Mouse (Mus musculus): ENCODE measurements around the gene Ces1c. TPM values are rescaled to one million over a fixed set of nuclear protein-coding genes. Genes with fewer than 3 reads are reported as not detected.
A peak's percentile ranks its signal among the peaks of the same experiment; 100 is the strongest.

Ces1c gene
- polyA plus RNA-seq, 1 experiment from 2014 or later = not detected

GRCm38 (mm10) chr8:93095376-93095775, 35.7 kb downstream of the Ces1c start:
- H3K4me2 ChIP-seq = no peak overlapping the region
- no peak overlapping the region for H3K4me3 ChIP-seq (replicated peaks)
- H3K9ac ChIP-seq = no peak overlapping the region
- H3K4me1 ChIP-seq = no peaks in the 10 kb centered on the region
- no peak overlapping the region for H3K27ac ChIP-seq
- H3K27me3 ChIP-seq = no peaks in the 10 kb centered on the region
- no peaks in the 10 kb centered on the region for H3K9me3 ChIP-seq
- no peak for ATAC-seq (ENCODE audit: low FRiP score)
- no peaks in the 10 kb centered on the region for H3K36me3 ChIP-seq (replicated peaks)

- Histone ChIP-seq H3K4me1 (peaks cover 9% of the 10 kb centered on the region), H3K9me3 (no peaks in the 10 kb centered on the region), H3K27ac (no peak overlapping the region), H3K36me3 (replicated peaks) (no peaks in the 10 kb centered on the region), H3K4me2 (no peak overlapping the region), H3K4me3 (replicated peaks) (no peak overlapping the region), H3K9ac (no peak overlapping the region), H3K27me3 (no peaks in the 10 kb centered on the region)
- 77% methylated on average over 1 of the region's 1 CpGs for WGBS
- no peak for ATAC-seq (ENCODE audit: low FRiP score)
Observed at GRCm38 (mm10) chr8:93091324-93091723, 39.8 kb downstream of the Ces1c start.

GRCm38 (mm10) chr8:93088686-93089122, 42.4 kb downstream of the Ces1c start:
- H3K36me3 ChIP-seq (replicated peaks) = no peaks in the 10 kb centered on the region
- H3K27ac ChIP-seq = no peak overlapping the region
- no peaks in the 10 kb centered on the region for H3K9me3 ChIP-seq
- ATAC-seq (ENCODE audit: low FRiP score) = peak; percentile 55; the same call in 1 of the 2 replicates
- peak overlapping the region; percentile 33 for H3K4me2 ChIP-seq
- no peak overlapping the region for H3K4me3 ChIP-seq (replicated peaks)
- no peaks in the 10 kb centered on the region for H3K27me3 ChIP-seq
- H3K9ac ChIP-seq = no peak overlapping the region
- 2% methylated on average over 2 of the region's 2 CpGs for WGBS
- H3K4me1 ChIP-seq = peaks cover 9% of the 10 kb centered on the region

- Histone ChIP-seq H3K9ac (no peak overlapping the region), H3K4me3 (replicated peaks) (no peak overlapping the region), H3K9me3 (no peaks in the 10 kb centered on the region), H3K4me1 (peaks cover 9% of the 10 kb centered on the region), H3K36me3 (replicated peaks) (no peaks in the 10 kb centered on the region), H3K27me3 (no peaks in the 10 kb centered on the region), H3K27ac (no peak overlapping the region), H3K4me2 (peak overlapping the region; percentile 33)
- 35% methylated on average over 7 of the region's 7 CpGs for WGBS
- ATAC-seq (ENCODE audit: low FRiP score) = no peak
Observed at GRCm38 (mm10) chr8:93088193-93088592, 42.9 kb downstream of the Ces1c start.

- H3K9ac ChIP-seq = no peak within 1 kb of the TSS
- 79% methylated on average over 2 of the region's 2 CpGs for WGBS
- H3K4me1 ChIP-seq = no peaks in the 10 kb centered on the region
- H3K27ac ChIP-seq = no peak within 1 kb of the TSS
- H3K27me3 ChIP-seq = no peaks in the 10 kb centered on the region
- H3K4me3 ChIP-seq (replicated peaks) = no peak within 1 kb of the TSS
- no peak within 1 kb of the TSS for H3K4me2 ChIP-seq
- no peaks in the 10 kb centered on the region for H3K36me3 ChIP-seq (replicated peaks)
- H3K9me3 ChIP-seq = no peaks in the 10 kb centered on the region
- ATAC-seq (ENCODE audit: low FRiP score) = no peak
Observed at GRCm38 (mm10) chr8:93079887-93080286, 51.2 kb downstream of the Ces1c start, which contains the start of gene Ces1b. Gene Ces1b (minus strand): TSS chr8:93080017.

- no peak overlapping the region for H3K4me2 ChIP-seq
- H3K4me3 ChIP-seq (replicated peaks) = no peak overlapping the region
- no peak overlapping the region for H3K27ac ChIP-seq
- 93% methylated on average over 4 of the region's 4 CpGs for WGBS
- no peaks in the 10 kb centered on the region for H3K36me3 ChIP-seq (replicated peaks)
- H3K27me3 ChIP-seq = no peaks in the 10 kb centered on the region
- no peaks in the 10 kb centered on the region for H3K9me3 ChIP-seq
- ATAC-seq (ENCODE audit: low FRiP score) = no peak
- no peaks in the 10 kb centered on the region for H3K4me1 ChIP-seq
- H3K9ac ChIP-seq = no peak overlapping the region
Observed at GRCm38 (mm10) chr8:93075251-93075650, 55.8 kb downstream of the Ces1c start.

GRCm38 (mm10) chr8:93063416-93064117, 67.5 kb downstream of the Ces1c start:
- Histone ChIP-seq H3K9me3 (no peaks in the 10 kb centered on the region), H3K9ac (no peak overlapping the region), H3K27ac (no peak overlapping the region), H3K36me3 (replicated peaks) (no peaks in the 10 kb centered on the region), H3K4me2 (no peak overlapping the region), H3K27me3 (no peaks in the 10 kb centered on the region), H3K4me3 (replicated peaks) (no peak overlapping the region), H3K4me1 (no peaks in the 10 kb centered on the region)
- WGBS = 81% methylated on average over 3 of the region's 3 CpGs
- ATAC-seq (ENCODE audit: low FRiP score) = no peak

- no peaks in the 10 kb centered on the region for H3K36me3 ChIP-seq (replicated peaks)
- ATAC-seq (ENCODE audit: low FRiP score) = no peak
- no peaks in the 10 kb centered on the region for H3K27me3 ChIP-seq
- H3K27ac ChIP-seq = no peak overlapping the region
- H3K9me3 ChIP-seq = no peaks in the 10 kb centered on the region
- H3K9ac ChIP-seq = no peak overlapping the region
- 11% methylated on average over 2 of the region's 2 CpGs for WGBS
- no peak overlapping the region for H3K4me3 ChIP-seq (replicated peaks)
- no peaks in the 10 kb centered on the region for H3K4me1 ChIP-seq
- H3K4me2 ChIP-seq = no peak overlapping the region
Observed at GRCm38 (mm10) chr8:93059185-93059584, 71.9 kb downstream of the Ces1c start.

- Histone ChIP-seq H3K4me1 (no peaks in the 10 kb centered on the region), H3K27me3 (no peaks in the 10 kb centered on the region), H3K36me3 (replicated peaks) (no peaks in the 10 kb centered on the region), H3K27ac (no peak overlapping the region), H3K4me3 (replicated peaks) (no peak overlapping the region), H3K9ac (no peak overlapping the region), H3K9me3 (no peaks in the 10 kb centered on the region), H3K4me2 (no peak overlapping the region)
- ATAC-seq (ENCODE audit: low FRiP score) = no peak
- 64% methylated on average over 2 of the region's 2 CpGs for WGBS
Observed at GRCm38 (mm10) chr8:93055238-93055637, 75.8 kb downstream of the Ces1c start.

Other genes starting within 250 kb of the Ces1c start
- 0.26 TPM in 1 of 2 replicates, not detected in the other for gene Capns2, start 229.9 kb downstream of the Ces1c start, polyA plus RNA-seq (2016; fragmentation: Nextera tagmentation; extraction: Ambion mirVana)
- gene Slc6a2, start 171.2 kb downstream of the Ces1c start, polyA plus RNA-seq (2016; fragmentation: Nextera tagmentation; extraction: Ambion mirVana) = 0.03 TPM in 1 of 2 replicates, not detected in the other
- not detected in 2 replicates for gene Ces1a, start 83.1 kb downstream of the Ces1c start, polyA plus RNA-seq (2016; fragmentation: Nextera tagmentation; extraction: Ambion mirVana)
- not detected in 2 replicates for gene Ces1b, start 51.3 kb downstream of the Ces1c start, polyA plus RNA-seq (2016; fragmentation: Nextera tagmentation; extraction: Ambion mirVana)
- 0.15 and 0.79 TPM in 2 replicates for gene Ces1d, start 66.6 kb upstream of the Ces1c start, polyA plus RNA-seq (2016; fragmentation: Nextera tagmentation; extraction: Ambion mirVana)
- not detected in 2 replicates for gene Ces1e, start 98.3 kb upstream of the Ces1c start, polyA plus RNA-seq (2016; fragmentation: Nextera tagmentation; extraction: Ambion mirVana)
- gene Ces1f, start 148.5 kb upstream of the Ces1c start, polyA plus RNA-seq (2016; fragmentation: Nextera tagmentation; extraction: Ambion mirVana) = not detected in 2 replicates
- not detected in 2 replicates for gene Ces1g, start 206.0 kb upstream of the Ces1c start, polyA plus RNA-seq (2016; fragmentation: Nextera tagmentation; extraction: Ambion mirVana)
- gene Ces1h, start 248.4 kb upstream of the Ces1c start, polyA plus RNA-seq (2016; fragmentation: Nextera tagmentation; extraction: Ambion mirVana) = not detected in 2 replicates